Mouse (Mus musculus) induced T-regulatory cell, adult 2 months (primary cell): Measurements from ENCODE around the gene Prrc2a.
"Not testable (repeated sequence)": the region's sequence is repeated elsewhere in the genome, so short reads cannot be mapped to it uniquely, and the experiment has no call there.

Experiments used
- DNase-seq: peaks from one replicate; pipeline ENCODE4 v3.0.0-alpha.2; 2012; ENCODE audit warnings: low read depth

Prrc2a gene

DNA sequence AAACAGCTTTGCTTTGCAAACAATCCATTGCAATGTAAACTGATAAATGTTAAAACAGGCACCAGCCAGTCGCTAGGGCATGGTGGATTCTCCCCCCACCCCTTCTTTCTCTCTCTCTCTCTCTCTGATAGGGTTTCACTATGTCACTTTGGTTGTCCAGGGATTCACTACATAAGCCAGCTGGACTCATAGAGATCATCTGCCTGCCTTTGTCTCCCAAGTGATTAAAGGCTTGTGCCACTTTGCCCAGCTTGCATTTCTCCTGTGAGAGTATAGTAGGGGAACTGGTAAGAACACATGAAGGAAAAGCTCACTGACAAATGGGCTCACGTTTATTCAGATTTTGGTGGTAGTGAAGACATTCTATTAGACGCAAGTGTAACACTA is 32.5 kb downstream of the Prrc2a start:
- DNase-seq = no peak

DNA sequence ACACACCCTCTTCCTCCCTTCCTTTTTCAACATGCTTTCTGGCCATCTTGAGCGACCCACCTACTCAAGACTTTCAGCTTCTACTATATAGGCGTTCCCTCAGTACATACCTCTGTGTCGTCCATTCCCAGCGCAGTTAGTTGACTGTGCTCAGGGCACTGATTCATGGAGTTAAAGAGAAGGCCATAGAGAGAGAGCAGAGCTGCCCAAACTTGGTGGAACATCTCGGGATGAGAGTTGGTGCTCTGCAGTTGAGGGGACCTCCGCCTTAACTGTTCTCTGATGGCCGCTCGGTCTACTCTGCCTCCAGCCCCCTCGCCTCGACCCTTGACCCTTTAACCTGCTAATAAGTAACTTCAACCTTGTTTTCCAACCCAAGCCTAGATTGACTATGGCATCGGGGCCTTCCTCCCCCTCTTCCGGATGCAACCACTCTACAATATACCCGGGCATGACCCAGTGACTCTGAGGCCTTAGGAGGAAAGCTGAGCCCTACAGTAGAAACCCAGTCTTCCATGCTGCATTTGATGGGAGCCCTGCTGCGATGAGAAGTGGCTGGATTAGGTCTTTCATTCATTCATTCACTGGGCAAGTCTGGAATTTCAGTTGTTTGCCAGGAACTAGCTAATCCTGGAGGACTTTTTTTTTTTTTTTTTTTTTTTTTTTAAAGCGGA is 33.1 kb downstream of the Prrc2a start, which contains the start of gene Apom:
TSS of gene Apom (minus strand) at position 551 of the 674 bp plus-strand sequence.
- DNase-seq = no peak

DNA sequence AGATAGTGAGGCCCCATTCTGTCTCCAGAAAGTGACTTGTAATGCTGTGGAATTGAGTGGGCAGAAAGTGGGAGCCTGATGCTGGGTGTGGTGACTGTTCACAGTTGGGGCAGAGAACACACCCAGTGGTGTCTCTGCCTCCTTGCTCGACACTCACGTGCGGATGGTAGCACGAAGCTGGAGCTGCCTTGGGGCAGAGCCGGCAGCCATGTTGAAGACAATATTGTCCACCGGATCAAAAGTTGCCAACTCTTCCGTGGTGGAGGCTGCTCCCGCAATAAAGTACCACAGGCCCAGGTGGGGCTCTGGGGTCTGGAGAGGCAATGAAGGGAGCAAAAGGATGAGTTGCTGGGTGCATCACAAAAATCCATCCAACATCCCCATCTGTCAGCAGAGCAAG is 33.7 kb downstream of the Prrc2a start:
- no peak for DNase-seq

GRCm38 (mm10) chr17:35128996-35129395 is 35.7 kb downstream of the Prrc2a start:
- no peak for DNase-seq

DNA sequence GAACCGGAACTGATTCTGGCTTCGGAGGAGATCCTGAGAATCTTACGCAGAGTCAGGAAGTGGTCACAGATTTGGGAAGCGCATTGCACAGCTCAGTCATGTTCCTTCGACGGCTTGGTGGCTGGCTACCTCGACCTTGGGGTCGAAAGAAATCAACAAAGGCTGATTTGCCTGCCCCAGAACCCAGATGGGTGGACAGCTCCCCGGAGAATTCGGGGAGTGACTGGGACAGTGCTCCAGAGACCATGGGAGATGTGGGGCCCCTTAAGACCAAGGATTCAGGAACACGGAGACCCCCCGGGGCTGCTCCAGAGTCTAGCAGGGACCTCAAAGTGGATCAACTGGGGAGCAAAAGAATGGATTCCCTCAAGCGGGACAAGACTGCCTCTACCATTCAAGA is 37.7 kb downstream of the Prrc2a start:
- DNase-seq = no peak

DNA sequence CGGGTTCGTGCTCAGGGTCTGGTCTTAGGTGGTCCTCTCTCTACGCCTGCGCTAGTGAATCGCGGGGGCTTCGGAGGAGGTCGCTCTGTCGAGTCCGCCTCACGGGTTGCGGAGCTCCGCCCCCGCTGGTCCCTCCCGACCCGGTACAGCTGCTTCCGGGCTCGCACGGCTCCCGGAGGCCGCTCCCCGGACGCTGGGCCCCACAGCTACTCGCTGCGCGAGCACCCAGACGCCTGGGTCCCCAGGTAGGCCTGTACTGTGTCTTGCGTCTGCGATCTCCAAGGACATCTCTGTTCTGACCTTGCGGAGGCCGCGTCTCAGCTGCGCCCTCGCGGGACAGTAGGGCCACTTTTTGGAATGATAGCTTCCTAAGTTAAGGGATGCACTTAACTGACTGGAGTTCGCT is 38.5 kb downstream of the Prrc2a start, which contains the start of gene D17H6S53E:
TSS of gene D17H6S53E (plus strand) at position 168 of the 406 bp plus-strand sequence.
- peak; percentile 89 for DNase-seq

DNA sequence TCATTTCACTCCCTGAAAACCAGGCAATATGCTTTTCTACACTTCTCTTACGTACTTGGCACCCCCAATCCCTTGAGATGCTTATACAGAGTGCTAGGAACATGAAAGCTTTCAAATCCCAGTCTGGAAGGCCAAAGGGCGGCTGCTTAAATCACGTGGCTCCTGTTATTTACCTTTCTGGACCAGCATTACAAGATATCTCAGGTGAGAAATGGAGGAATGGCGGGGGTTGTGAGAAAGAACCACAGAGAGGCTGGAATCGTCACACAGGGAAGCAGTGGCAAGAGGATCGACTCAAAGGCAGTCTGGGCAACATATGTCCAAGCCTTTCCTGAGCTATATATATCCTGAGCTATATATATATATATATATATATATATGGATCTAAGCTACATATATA is 39.1 kb downstream of the Prrc2a start:
- DNase-seq = no peak

GRCm38 (mm10) chr17:35125081-35125480 is 39.6 kb downstream of the Prrc2a start:
- DNase-seq = no peak

- DNase-seq = not testable (repeated sequence)
Observed at GRCm38 (mm10) chr17:35124261-35124896, 40.3 kb downstream of the Prrc2a start.

- DNase-seq = not testable (repeated sequence)
Observed at GRCm38 (mm10) chr17:35123287-35123686, 41.4 kb downstream of the Prrc2a start.

- peak; percentile 83 for DNase-seq
Observed at GRCm38 (mm10) chr17:35121871-35122303, 42.8 kb downstream of the Prrc2a start, which contains the start of gene Csnk2b. TSS of gene Csnk2b (minus strand) at chr17:35122053.

DNA sequence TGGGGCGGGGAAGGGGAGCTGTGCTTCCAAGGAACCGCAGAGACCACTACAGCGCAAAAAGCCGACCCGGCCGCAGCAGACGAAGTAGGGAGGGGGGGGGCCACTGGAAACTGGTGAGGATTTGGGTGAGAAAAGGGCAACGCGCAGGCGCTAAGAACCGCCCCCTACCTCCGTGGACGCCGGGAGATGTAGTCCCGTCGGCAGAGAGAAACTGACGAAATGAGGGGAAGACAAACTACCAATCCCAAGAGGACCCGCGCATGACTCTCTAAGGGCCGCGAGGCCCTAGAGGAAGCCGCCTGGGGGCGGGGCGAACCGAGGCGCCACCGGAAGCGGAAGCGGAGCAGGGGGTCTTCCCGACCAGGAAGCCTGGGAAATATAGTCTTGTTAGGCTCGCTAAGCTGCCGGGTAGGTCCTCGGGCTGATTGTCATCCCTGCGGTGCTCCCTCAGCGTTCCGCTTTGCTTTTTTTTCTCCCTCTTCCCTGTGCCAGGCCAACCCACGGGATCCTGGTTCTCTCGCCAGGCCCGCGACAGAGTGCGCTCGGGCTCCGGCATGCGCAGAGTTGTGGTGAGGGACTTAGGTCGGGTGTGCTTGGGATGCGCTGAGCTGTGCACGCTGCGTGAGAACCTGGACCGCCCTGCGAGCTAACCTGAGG is 43.4 kb downstream of the Prrc2a start, which contains the start of gene Gpank1:
TSS of gene Gpank1 (plus strand) at position 313 of the 657 bp plus-strand sequence.
- peak; percentile 99 for DNase-seq

- DNase-seq = no peak
Observed at GRCm38 (mm10) chr17:35120745-35121142, 44.0 kb downstream of the Prrc2a start.

DNA sequence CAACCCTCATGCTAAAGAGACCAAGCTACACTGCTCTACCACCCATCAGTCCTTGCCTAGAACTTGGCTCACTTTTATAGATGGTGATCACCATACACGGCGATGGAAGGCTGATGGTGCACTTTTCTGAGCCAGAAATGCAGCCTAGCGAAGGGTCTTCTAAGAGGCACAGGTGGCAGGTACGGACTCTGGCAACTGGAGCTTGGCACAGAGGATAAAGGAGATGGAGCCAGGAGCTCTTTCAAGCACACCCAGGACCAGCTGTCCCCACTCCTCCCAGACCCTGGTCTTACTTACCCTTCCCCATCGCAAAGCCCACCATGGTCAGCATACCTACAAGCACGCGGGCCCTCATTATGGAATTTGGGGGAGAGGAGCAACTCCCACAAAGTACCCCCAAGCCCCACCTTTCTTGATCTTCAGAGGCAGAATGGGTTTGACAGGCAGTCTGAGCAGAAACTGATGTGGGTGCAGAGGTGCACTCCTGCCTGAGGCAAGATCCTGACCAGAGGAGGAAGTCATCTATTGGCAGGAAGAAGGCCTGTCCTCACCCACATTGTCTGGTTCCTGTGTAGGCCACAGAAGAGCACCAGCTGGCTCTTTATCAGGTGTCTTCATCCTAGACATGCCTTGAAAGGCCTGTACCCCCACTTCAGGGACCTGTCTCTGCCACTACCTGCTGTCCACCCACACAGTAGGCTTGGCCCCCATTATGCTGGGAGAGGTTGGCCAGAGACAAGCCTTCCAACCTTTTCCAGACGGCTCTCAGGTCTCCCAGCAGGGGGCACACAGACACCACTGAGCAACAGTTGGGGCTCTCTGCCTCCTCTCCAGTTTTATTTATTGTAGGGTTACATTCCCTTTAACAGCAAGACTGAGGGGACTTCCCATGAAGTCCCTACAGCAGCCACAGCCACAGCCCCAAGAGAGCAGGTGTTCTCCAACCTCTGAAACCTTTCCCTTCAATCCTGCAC is 49.4 kb downstream of the Prrc2a start, which contains the start of gene Ly6g5b:
TSS of gene Ly6g5b (minus strand) at position 383 of the 974 bp plus-strand sequence.
- peak; percentile 73 for DNase-seq

- DNase-seq = no peak
Observed at GRCm38 (mm10) chr17:35111774-35112173, 52.9 kb downstream of the Prrc2a start.

DNA sequence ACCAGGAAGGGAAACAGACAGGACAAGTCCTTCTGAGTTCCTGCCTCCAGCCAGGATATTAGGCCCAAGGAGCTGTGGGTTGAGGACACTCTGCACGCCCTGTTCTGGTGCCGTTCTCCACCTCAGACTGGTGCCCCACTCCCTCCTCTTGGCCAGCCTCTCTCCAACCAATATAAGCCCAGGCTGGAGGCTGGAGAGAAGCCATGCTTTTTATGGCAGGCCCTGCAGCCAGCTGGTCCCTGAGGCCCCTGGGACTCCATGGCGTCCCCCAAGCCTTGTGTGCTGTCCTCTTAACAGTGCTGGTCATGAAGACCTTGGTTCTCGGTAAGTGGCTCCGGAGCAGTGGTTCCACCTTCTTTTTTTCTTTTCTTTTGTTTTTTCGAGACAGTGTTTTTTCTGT is 56.6 kb downstream of the Prrc2a start, which contains the start of gene Ly6g5c:
TSS of gene Ly6g5c (plus strand) at position 183 of the 400 bp plus-strand sequence.
- DNase-seq = no peak

DNA sequence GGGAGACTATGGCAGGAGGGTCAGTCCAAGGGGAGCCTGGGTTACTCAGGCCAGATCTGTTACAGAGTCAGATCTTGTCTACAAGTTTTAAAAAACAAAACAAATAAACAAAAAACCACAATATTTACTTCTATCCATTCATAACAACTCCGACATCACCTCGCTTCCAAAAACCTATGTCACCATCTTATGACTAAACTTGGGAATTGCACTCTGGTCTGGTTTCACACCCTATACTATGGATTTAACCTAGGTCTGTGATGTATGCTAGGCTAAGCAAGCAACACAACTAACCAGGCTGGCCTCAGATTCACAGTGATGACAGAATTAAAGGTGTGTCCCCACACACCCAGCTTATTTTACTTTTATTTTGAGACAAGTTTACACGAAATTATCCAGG is 58.2 kb downstream of the Prrc2a start:
- no peak for DNase-seq

DNA sequence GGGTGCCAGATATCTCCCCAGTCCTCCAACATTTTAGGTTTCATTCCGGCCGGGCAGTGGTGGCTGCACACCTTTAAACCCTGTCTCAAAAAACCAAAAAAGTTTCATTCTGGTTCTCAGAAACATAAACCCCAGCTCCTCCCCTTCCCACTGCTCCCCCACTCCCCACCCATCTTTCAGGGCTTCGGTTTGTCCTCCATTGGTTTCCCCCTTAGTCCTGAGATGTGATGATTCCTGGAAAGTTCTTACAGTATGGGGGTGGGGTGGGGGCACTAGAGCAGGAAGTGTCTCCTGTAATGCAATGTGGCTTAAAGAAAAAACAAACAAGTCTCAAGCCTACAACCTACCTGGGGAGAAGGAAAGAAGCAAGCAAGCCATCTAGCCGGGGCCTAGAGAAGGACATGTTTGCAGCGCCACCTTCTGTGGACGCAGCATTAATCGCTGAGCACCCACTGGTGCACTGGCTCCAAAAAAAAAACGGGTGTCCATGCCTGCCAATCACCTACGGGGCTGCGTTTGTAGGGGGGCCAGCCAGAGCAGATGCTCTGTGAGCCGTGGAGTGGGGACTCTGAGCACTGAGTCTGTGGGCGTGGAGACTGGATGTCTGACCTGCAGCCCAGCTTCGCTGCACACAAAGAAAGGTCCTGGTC is 58.8 kb downstream of the Prrc2a start:
- DNase-seq = peak; percentile 55

- no peak for DNase-seq
Observed at GRCm38 (mm10) chr17:35104754-35105153, 59.9 kb downstream of the Prrc2a start.

DNA sequence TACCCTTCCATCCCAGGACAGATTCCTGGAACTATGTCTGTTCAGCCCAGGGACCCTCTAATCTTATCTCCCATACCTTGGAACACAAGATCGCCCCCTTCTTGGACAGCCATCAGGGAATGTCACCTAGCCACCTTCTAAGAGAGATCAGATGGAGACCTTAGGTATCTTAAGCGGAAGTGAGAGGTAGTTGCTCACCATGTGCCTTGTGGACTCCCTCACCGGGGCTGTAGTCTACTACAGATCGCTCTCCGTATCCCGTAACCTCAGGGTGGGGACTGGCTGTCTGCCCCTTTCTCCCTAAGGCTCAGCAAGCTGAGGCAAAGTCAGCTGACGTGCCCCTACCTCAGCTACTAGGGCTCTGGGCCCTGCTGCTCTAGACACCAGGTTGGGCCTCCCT is 60.6 kb downstream of the Prrc2a start:
- no peak for DNase-seq

- no peak for DNase-seq
Observed at GRCm38 (mm10) chr17:35103221-35103690, 61.4 kb downstream of the Prrc2a start.
